Mouse (Mus musculus) heart, postnatal 10 days (tissue): Measurements from ENCODE around the gene Atxn1. TPM values are rescaled to one million over a fixed set of nuclear protein-coding genes. Genes with fewer than 3 reads are reported as not detected.

Experiments used
- DNase-seq, 2 experiments: peaks; one replicate each; pipeline ENCODE4 v3.0.0; 2021
- intact Hi-C: fragments of 180-260 bp; cut with DNase I; formaldehyde crosslinking; loops from one replicate; pipeline ENCODE4 v1.15.1; 2025
- total RNA-seq, 2 experiments: library from RNA; stranded (reverse); gene quantifications; 2 replicates each; pipeline ENCODE4 v1.2.3; 2021

Gene Atxn1
- total RNA-seq, 2 experiments from 2014 or later = 40.6 to 49.1 TPM

- DNase-seq = peak; percentile 40 to 47
- intact Hi-C loops = no loop called here
Observed at GRCm38 (mm10) chr13:45749222-45749621, 215.6 kb downstream of the Atxn1 start.

- DNase-seq = peak; percentile 57 to 70
- intact Hi-C loops = no loop called here
Observed at GRCm38 (mm10) chr13:45748691-45749090, 216.1 kb downstream of the Atxn1 start.

- DNase-seq = peak; percentile 26 to 32
- intact Hi-C loops = no loop called here
Observed at GRCm38 (mm10) chr13:45745851-45746773, 218.7 kb downstream of the Atxn1 start.

GRCm38 (mm10) chr13:45744803-45745432, 219.9 kb downstream of the Atxn1 start:
- DNase-seq = no peak
- intact Hi-C loops = no loop called here

GRCm38 (mm10) chr13:45743848-45744247, 221.0 kb downstream of the Atxn1 start:
- DNase-seq = no peak
- intact Hi-C loops = no loop called here

- intact Hi-C loops = no loop called here
Observed at GRCm38 (mm10) chr13:45740369-45740768, 224.4 kb downstream of the Atxn1 start.

GRCm38 (mm10) chr13:45736241-45736640, 228.6 kb downstream of the Atxn1 start:
- DNase-seq = no peak
- intact Hi-C loops = no loop called here

More at GRCm38 (mm10) chr13:45740369-45740768, 224.4 kb downstream of the Atxn1 start:
- DNase-seq = no peak

GRCm38 (mm10) chr13:45735802-45736201, 229.0 kb downstream of the Atxn1 start:
- DNase-seq = no peak
- intact Hi-C loops = no loop called here

GRCm38 (mm10) chr13:45734531-45734930, 230.3 kb downstream of the Atxn1 start:
- intact Hi-C loops = no loop called here
- no peak for DNase-seq

GRCm38 (mm10) chr13:45732590-45732989, 232.2 kb downstream of the Atxn1 start:
- intact Hi-C loops = no loop called here
- no peak for DNase-seq

- no peak for DNase-seq
- intact Hi-C loops = no loop called here
Observed at GRCm38 (mm10) chr13:45726917-45727316, 237.9 kb downstream of the Atxn1 start.

GRCm38 (mm10) chr13:45726181-45726580, 238.6 kb downstream of the Atxn1 start:
- no peak for DNase-seq
- intact Hi-C loops = no loop called here

GRCm38 (mm10) chr13:45724507-45725259, 240.1 kb downstream of the Atxn1 start:
- intact Hi-C loops = no loop called here
- DNase-seq = no peak

- intact Hi-C loops = no loop called here
- DNase-seq = no peak
Observed at GRCm38 (mm10) chr13:45722885-45723284, 241.9 kb downstream of the Atxn1 start.

- DNase-seq = peak; percentile 63 to 71
- intact Hi-C loops = no loop called here
Observed at GRCm38 (mm10) chr13:45721621-45722020, 243.2 kb downstream of the Atxn1 start.

GRCm38 (mm10) chr13:45718850-45719249, 246.0 kb downstream of the Atxn1 start:
- no peak for DNase-seq
- intact Hi-C loops = no loop called here

- DNase-seq = no peak
- intact Hi-C loops = no loop called here
Observed at GRCm38 (mm10) chr13:45715583-45716180, 249.1 kb downstream of the Atxn1 start.

- intact Hi-C loops = no loop called here
- DNase-seq = no peak
Observed at GRCm38 (mm10) chr13:45710041-45710440, 254.8 kb downstream of the Atxn1 start.

- DNase-seq = no peak
- intact Hi-C loops = no loop called here
Observed at GRCm38 (mm10) chr13:45709402-45709801, 255.4 kb downstream of the Atxn1 start.

- no peak for DNase-seq
- intact Hi-C loops = no loop called here
Observed at GRCm38 (mm10) chr13:45701296-45701790, 263.5 kb downstream of the Atxn1 start.

GRCm38 (mm10) chr13:45698982-45699381, 265.8 kb downstream of the Atxn1 start:
- intact Hi-C loops = no loop called here
- no peak for DNase-seq
